Mouse (Mus musculus): ENCODE data around the gene Mrpl38. TPM values are rescaled to one million over a fixed set of nuclear protein-coding genes. Genes with fewer than 3 reads are reported as not detected.

The Mrpl38 gene
- polyA plus RNA-seq, 1 experiment: 61.9 TPM

- Histone ChIP-seq H3K27ac (ENCODE audit: insufficient read depth, low read length) (no peak overlapping the region), H3K27me3 (ENCODE audit: control insufficient read depth, insufficient read depth, low read length) (no peaks in the 10 kb centered on the region), H3K4me1 (ENCODE audit: control insufficient read depth, insufficient read depth, low read length) (no peaks in the 10 kb centered on the region), H3K4me3 (replicated peaks; ENCODE audit: insufficient read depth, low read depth, low read length) (no peak overlapping the region)
- TF ChIP-seq POLR2A (IDR thresholded peaks at IDR 0.05; ENCODE audit: borderline replicate concordance, insufficient read depth, low read length) (no peak), CTCF (IDR thresholded peaks at IDR 0.05; ENCODE audit: borderline replicate concordance, insufficient read depth, low read depth, low read length) (no peak)
- WGBS: 82% methylated on average over 2 of the region's 2 CpGs
- no peak for DNase-seq
Measured at GRCm38 (mm10) chr11:116171959-116172358, 33.3 kb upstream of the Mrpl38 start.

- H3K27me3 ChIP-seq (ENCODE audit: control insufficient read depth, insufficient read depth, low read length): no peaks in the 10 kb centered on the region
- WGBS: 85% methylated on average over 5 of the region's 5 CpGs
- H3K4me1 ChIP-seq (ENCODE audit: control insufficient read depth, insufficient read depth, low read length): peaks cover 3% of the 10 kb centered on the region; the same call in 1 of the 2 replicates
Measured at GRCm38 (mm10) chr11:116170003-116170800, 31.5 kb upstream of the Mrpl38 start.

GRCm38 (mm10) chr11:116169214-116169613, 30.5 kb upstream of the Mrpl38 start:
- Histone ChIP-seq H3K4me3 (replicated peaks; ENCODE audit: insufficient read depth, low read depth, low read length) (no peak overlapping the region), H3K27ac (ENCODE audit: insufficient read depth, low read length) (no peak overlapping the region), H3K4me1 (ENCODE audit: control insufficient read depth, insufficient read depth, low read length) (peaks cover 3% of the 10 kb centered on the region; the same call in 1 of the 2 replicates), H3K27me3 (ENCODE audit: control insufficient read depth, insufficient read depth, low read length) (no peaks in the 10 kb centered on the region)
- WGBS: 82% methylated on average over 3 of the region's 3 CpGs
- TF ChIP-seq CTCF (IDR thresholded peaks at IDR 0.05; ENCODE audit: borderline replicate concordance, insufficient read depth, low read depth, low read length): no peak
- TF ChIP-seq POLR2A (IDR thresholded peaks at IDR 0.05; ENCODE audit: borderline replicate concordance, insufficient read depth, low read length): no peak
- no peak for DNase-seq

More at GRCm38 (mm10) chr11:116170003-116170800, 31.5 kb upstream of the Mrpl38 start:
- no peak for TF ChIP-seq POLR2A (IDR thresholded peaks at IDR 0.05; ENCODE audit: borderline replicate concordance, insufficient read depth, low read length)
- TF ChIP-seq CTCF (IDR thresholded peaks at IDR 0.05; ENCODE audit: borderline replicate concordance, insufficient read depth, low read depth, low read length): no peak
- H3K27ac ChIP-seq (ENCODE audit: insufficient read depth, low read length): no peak overlapping the region
- H3K4me3 ChIP-seq (replicated peaks; ENCODE audit: insufficient read depth, low read depth, low read length): no peak overlapping the region
- DNase-seq: no peak

GRCm38 (mm10) chr11:116167884-116168439, 29.3 kb upstream of the Mrpl38 start, which contains the start of gene Fbf1:
TSS of gene Fbf1 (minus strand) at chr11:116168166.
- DNase-seq: peak; percentile 96 to 98
- H3K27me3 ChIP-seq (ENCODE audit: control insufficient read depth, insufficient read depth, low read length): no peaks in the 10 kb centered on the region
- under 1% methylated on average over 40 of the region's 40 CpGs for WGBS
- H3K4me1 ChIP-seq (ENCODE audit: control insufficient read depth, insufficient read depth, low read length): peaks cover 3% of the 10 kb centered on the region
- H3K27ac ChIP-seq (ENCODE audit: insufficient read depth, low read length): peak within 1 kb of the TSS; percentile 28; the same call in 1 of the 2 replicates
- H3K4me3 ChIP-seq (replicated peaks; ENCODE audit: insufficient read depth, low read depth, low read length): peak within 1 kb of the TSS; percentile 76
- TF ChIP-seq POLR2A (IDR thresholded peaks at IDR 0.05; ENCODE audit: borderline replicate concordance, insufficient read depth, low read length) (peak; percentile 89), CTCF (IDR thresholded peaks at IDR 0.05; ENCODE audit: borderline replicate concordance, insufficient read depth, low read depth, low read length) (no peak)

- no peak for TF ChIP-seq CTCF (IDR thresholded peaks at IDR 0.05; ENCODE audit: borderline replicate concordance, insufficient read depth, low read depth, low read length)
- TF ChIP-seq POLR2A (IDR thresholded peaks at IDR 0.05; ENCODE audit: borderline replicate concordance, insufficient read depth, low read length): no peak
- no peak for DNase-seq
- Histone ChIP-seq H3K27me3 (ENCODE audit: control insufficient read depth, insufficient read depth, low read length) (no peaks in the 10 kb centered on the region), H3K4me1 (ENCODE audit: control insufficient read depth, insufficient read depth, low read length) (peaks cover 5% of the 10 kb centered on the region), H3K27ac (ENCODE audit: insufficient read depth, low read length) (peak overlapping the region; percentile 28; the same call in 1 of the 2 replicates), H3K4me3 (replicated peaks; ENCODE audit: insufficient read depth, low read depth, low read length) (peak overlapping the region; percentile 76)
- WGBS: 7% methylated on average over 6 of the region's 6 CpGs
Measured at GRCm38 (mm10) chr11:116167232-116167631, 28.6 kb upstream of the Mrpl38 start.

- H3K4me3 ChIP-seq (replicated peaks; ENCODE audit: insufficient read depth, low read depth, low read length): no peak overlapping the region
- H3K27ac ChIP-seq (ENCODE audit: insufficient read depth, low read length): no peak overlapping the region
- no peak for DNase-seq
- TF ChIP-seq CTCF (IDR thresholded peaks at IDR 0.05; ENCODE audit: borderline replicate concordance, insufficient read depth, low read depth, low read length) (no peak), POLR2A (IDR thresholded peaks at IDR 0.05; ENCODE audit: borderline replicate concordance, insufficient read depth, low read length) (no peak)
- no peaks in the 10 kb centered on the region for H3K27me3 ChIP-seq (ENCODE audit: control insufficient read depth, insufficient read depth, low read length)
- WGBS: 10% methylated on average over 9 of the region's 9 CpGs
- peaks cover 6% of the 10 kb centered on the region for H3K4me1 ChIP-seq (ENCODE audit: control insufficient read depth, insufficient read depth, low read length)
Measured at GRCm38 (mm10) chr11:116163002-116163401, 24.3 kb upstream of the Mrpl38 start.

GRCm38 (mm10) chr11:116162146-116162545, 23.5 kb upstream of the Mrpl38 start:
- Histone ChIP-seq H3K27me3 (ENCODE audit: control insufficient read depth, insufficient read depth, low read length) (no peaks in the 10 kb centered on the region), H3K27ac (ENCODE audit: insufficient read depth, low read length) (no peak overlapping the region), H3K4me1 (ENCODE audit: control insufficient read depth, insufficient read depth, low read length) (peaks cover 6% of the 10 kb centered on the region), H3K4me3 (replicated peaks; ENCODE audit: insufficient read depth, low read depth, low read length) (no peak overlapping the region)
- WGBS: 46% methylated on average over 10 of the region's 10 CpGs
- TF ChIP-seq CTCF (IDR thresholded peaks at IDR 0.05; ENCODE audit: borderline replicate concordance, insufficient read depth, low read depth, low read length) (no peak), POLR2A (IDR thresholded peaks at IDR 0.05; ENCODE audit: borderline replicate concordance, insufficient read depth, low read length) (no peak)
- DNase-seq: no peak
